Mouse (Mus musculus): ENCODE results near the gene F9. TPM values are rescaled to one million over a fixed set of nuclear protein-coding genes. Genes with fewer than 3 reads are reported as not detected.
"Not testable (repeated sequence)": the region's sequence is repeated elsewhere in the genome, so short reads cannot be mapped to it uniquely, and the experiment has no call there.

The F9 gene
- polyA plus RNA-seq (2014; fragmentation: Nextera tagmentation; extraction: Ambion mirVana) = 0.29 and 0.30 TPM in 2 replicates

DNA sequence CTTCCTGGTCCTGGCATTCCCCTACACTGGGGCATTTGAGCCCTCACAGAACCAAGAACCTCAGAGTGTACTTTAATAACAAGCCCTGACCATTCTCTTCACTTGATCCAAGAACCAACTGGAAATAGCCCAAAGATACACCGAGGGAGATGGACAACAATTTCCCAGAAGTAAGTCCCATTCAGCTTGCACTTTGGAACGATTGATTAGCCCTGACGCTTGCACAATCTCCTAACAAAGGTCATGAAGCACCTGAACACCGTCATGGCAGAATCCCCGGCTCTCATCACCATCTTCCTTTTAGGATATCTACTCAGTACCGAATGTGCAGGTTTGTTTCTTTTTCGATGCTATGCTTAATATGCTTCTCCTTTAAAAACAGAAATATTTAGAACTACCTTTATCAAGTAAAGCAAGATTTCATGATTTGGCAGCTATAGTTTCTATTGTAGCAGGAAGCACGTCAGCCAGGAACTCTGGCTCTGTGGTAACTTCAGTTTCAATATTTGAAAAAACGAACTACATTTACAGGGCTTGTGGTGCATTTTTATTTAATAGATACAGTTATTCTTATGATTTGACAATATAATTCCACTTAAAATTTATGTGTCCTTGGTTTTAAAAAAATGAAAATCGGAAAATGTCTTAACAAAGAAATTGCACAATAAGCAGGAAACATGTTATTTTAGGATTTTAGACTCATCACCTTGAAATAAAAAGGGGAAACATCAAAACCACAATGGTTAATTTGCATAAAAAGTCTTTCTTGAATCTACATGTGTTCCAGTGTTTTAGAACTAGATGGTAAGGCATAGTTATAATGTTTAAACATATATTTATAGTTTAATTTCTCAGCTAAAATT lies at the start of gene F9:
Gene F9 (plus strand): TSS at position 244 of the 863 bp plus-strand sequence.
- Histone ChIP-seq H3K9me3 (ENCODE audit: control insufficient read depth, low read length) (no peaks in the 10 kb centered on the region), H3K36me3 (ENCODE audit: control insufficient read depth, insufficient read depth, low read length) (no peaks in the 10 kb centered on the region), H3K4me1 (replicated peaks; ENCODE audit: control insufficient read depth, insufficient read depth, low read length) (no peaks in the 10 kb centered on the region), H3K27ac (ENCODE audit: low read depth, low read length) (no peak within 1 kb of the TSS), H3K4me3 (ENCODE audit: low read depth, low read length) (no peak within 1 kb of the TSS), H3K4me2 (no peak within 1 kb of the TSS), H3K27me3 (replicated peaks; ENCODE audit: control insufficient read depth, insufficient read depth, low read length) (no peaks in the 10 kb centered on the region), H3K9ac (ENCODE audit: low read depth, low read length) (no peak within 1 kb of the TSS)
- 71% methylated on average over 10 of the region's 10 CpGs for WGBS
- no peak for DNase-seq (ENCODE audit: low spot score)
- ATAC-seq (replicated peaks; ENCODE audit: low FRiP score) = no peak

DNA sequence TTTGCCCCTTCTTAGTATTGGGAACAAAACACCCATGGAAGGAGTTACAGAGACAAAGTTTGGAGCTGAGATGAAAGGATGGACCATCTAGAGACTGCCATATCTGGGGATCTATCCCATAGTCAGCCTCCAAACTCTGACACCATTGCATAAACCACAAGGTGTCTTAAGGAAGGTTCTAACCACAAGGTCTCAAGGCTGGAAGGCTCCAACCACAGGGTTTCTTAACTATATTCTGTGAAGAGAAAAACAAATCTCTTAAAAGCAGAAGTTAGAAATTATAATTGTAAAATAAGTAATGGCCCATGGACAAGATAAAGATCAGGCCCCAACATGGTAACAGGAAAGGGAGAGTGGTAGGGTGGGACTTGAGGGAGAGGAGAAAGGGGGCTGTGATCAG lies 29.5 kb upstream of the F9 start:
- not testable (repeated sequence) for ATAC-seq (replicated peaks; ENCODE audit: low FRiP score); H3K4me2 ChIP-seq; H3K4me1 ChIP-seq (replicated peaks; ENCODE audit: control insufficient read depth, insufficient read depth, low read length); H3K36me3 ChIP-seq (ENCODE audit: control insufficient read depth, insufficient read depth, low read length); H3K4me3 ChIP-seq (ENCODE audit: low read depth, low read length); DNase-seq (ENCODE audit: low spot score); H3K27me3 ChIP-seq (replicated peaks; ENCODE audit: control insufficient read depth, insufficient read depth, low read length); H3K27ac ChIP-seq (ENCODE audit: low read depth, low read length); H3K9ac ChIP-seq (ENCODE audit: low read depth, low read length); H3K9me3 ChIP-seq (ENCODE audit: control insufficient read depth, low read length)

DNA sequence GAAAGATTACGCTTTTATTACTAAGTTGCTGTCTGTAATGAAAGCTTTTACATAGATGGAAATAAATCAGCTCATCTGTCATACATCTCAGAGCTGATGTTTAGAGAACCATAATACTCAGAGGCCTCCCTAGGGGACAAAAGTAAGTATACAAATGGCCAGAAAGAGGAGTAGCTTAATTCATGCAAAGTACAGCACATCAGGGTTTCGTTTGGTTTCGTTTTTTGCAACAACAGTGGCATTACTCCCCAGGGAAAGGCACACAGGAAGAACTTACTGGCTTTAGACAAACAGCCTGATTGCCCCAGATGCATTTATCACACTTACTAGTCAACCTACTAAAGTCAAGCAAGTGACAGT lies 800 bp downstream of the F9 start:
- Histone ChIP-seq H3K9me3 (ENCODE audit: control insufficient read depth, low read length) (no peaks in the 10 kb centered on the region), H3K4me3 (ENCODE audit: low read depth, low read length) (no peak overlapping the region), H3K4me2 (no peak overlapping the region), H3K9ac (ENCODE audit: low read depth, low read length) (no peak overlapping the region), H3K36me3 (ENCODE audit: control insufficient read depth, insufficient read depth, low read length) (no peaks in the 10 kb centered on the region), H3K4me1 (replicated peaks; ENCODE audit: control insufficient read depth, insufficient read depth, low read length) (no peaks in the 10 kb centered on the region), H3K27ac (ENCODE audit: low read depth, low read length) (no peak overlapping the region), H3K27me3 (replicated peaks; ENCODE audit: control insufficient read depth, insufficient read depth, low read length) (no peaks in the 10 kb centered on the region)
- WGBS = 55% methylated on average over 3 of the region's 3 CpGs
- DNase-seq (ENCODE audit: low spot score) = no peak
- no peak for ATAC-seq (replicated peaks; ENCODE audit: low FRiP score)

DNA sequence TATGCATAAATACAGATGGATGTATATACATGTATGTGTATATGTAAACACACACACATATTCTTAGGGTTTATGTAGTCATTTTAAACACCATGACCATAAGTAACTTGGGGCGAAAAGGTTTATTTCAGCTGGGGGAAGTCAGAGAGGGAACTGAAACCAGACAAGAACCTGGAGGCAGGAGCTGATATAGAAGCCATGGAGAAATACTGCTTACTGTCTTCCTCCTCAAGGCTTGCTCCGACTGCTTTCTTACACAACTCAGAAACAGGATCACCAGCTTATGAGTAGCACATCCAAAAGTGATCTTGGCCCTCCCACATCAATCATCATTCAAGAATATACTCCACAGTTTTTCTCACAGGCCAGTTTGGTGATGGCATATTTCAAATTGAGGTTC lies 2.2 kb downstream of the F9 start:
- Histone ChIP-seq H3K4me3 (ENCODE audit: low read depth, low read length) (no peak overlapping the region), H3K27ac (ENCODE audit: low read depth, low read length) (no peak overlapping the region), H3K4me2 (no peak overlapping the region), H3K9ac (ENCODE audit: low read depth, low read length) (no peak overlapping the region), H3K4me1 (replicated peaks; ENCODE audit: control insufficient read depth, insufficient read depth, low read length) (no peaks in the 10 kb centered on the region), H3K27me3 (replicated peaks; ENCODE audit: control insufficient read depth, insufficient read depth, low read length) (no peaks in the 10 kb centered on the region), H3K36me3 (ENCODE audit: control insufficient read depth, insufficient read depth, low read length) (no peaks in the 10 kb centered on the region), H3K9me3 (ENCODE audit: control insufficient read depth, low read length) (no peaks in the 10 kb centered on the region)
- ATAC-seq (replicated peaks; ENCODE audit: low FRiP score) = no peak
- no peak for DNase-seq (ENCODE audit: low spot score)
- 71% methylated on average over 2 of the region's 2 CpGs for WGBS

DNA sequence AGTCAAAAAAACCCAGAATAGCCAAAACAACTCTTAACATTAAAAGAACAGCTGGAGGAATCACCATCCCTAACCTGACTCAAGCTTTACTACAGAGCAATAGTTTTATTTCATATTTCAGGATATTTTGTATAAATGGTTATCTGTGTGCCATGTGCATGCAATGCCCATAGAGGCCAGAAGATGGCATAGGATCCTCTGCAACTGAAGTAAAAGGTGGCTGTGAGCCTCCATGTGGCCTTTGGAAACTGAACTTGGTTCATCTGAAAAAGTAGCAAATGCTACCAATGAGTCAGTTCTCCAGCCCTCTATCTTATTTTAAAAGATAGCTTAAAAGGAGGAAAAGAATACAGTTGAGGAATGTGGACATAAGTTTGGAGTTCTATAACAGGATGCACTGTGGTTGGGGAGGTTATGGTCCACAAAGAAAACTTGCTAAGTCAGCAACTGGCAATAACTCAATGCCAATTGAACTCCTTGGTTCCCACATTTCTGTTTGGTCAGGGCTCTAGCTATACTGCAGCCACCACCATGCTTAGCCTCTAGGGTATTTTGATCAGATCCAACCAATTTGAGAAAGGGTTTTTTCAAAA lies 13.9 kb downstream of the F9 start:
- DNase-seq (ENCODE audit: low spot score) = no peak
- H3K36me3 ChIP-seq (ENCODE audit: control insufficient read depth, insufficient read depth, low read length) = no peaks in the 10 kb centered on the region

DNA sequence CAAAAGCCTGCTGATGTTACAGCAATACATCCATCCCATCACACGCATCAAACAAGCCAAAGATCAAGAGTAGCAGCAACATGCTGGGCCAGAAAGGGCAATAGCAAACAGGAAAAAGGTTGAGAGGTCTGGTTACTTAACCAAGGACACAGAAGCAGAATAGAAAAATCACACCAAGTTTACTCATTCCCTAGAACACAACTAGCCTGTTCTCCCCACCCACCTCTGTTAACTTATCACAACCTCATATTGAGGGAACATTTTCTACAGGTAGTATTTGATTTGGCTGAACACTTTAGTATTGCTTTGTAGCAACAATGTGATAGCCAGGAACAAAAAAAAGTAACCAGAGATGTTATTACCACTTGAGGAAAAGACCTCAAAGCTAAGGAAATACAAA lies 15.3 kb downstream of the F9 start:
- Histone ChIP-seq H3K4me3 (ENCODE audit: low read depth, low read length) (no peak overlapping the region), H3K27me3 (replicated peaks; ENCODE audit: control insufficient read depth, insufficient read depth, low read length) (no peaks in the 10 kb centered on the region), H3K4me2 (no peak overlapping the region), H3K4me1 (replicated peaks; ENCODE audit: control insufficient read depth, insufficient read depth, low read length) (no peaks in the 10 kb centered on the region), H3K27ac (ENCODE audit: low read depth, low read length) (no peak overlapping the region), H3K9me3 (ENCODE audit: control insufficient read depth, low read length) (no peaks in the 10 kb centered on the region), H3K36me3 (ENCODE audit: control insufficient read depth, insufficient read depth, low read length) (no peaks in the 10 kb centered on the region), H3K9ac (ENCODE audit: low read depth, low read length) (no peak overlapping the region)
- DNase-seq (ENCODE audit: low spot score) (no peak), ATAC-seq (replicated peaks; ENCODE audit: low FRiP score) (no peak)
- WGBS = 79% methylated on average over 1 of the region's 1 CpGs

More for the DNA sequence above, 13.9 kb downstream of the F9 start:
- Histone ChIP-seq H3K4me3 (ENCODE audit: low read depth, low read length) (no peak overlapping the region), H3K4me1 (replicated peaks; ENCODE audit: control insufficient read depth, insufficient read depth, low read length) (no peaks in the 10 kb centered on the region), H3K9ac (ENCODE audit: low read depth, low read length) (no peak overlapping the region), H3K27me3 (replicated peaks; ENCODE audit: control insufficient read depth, insufficient read depth, low read length) (no peaks in the 10 kb centered on the region), H3K9me3 (ENCODE audit: control insufficient read depth, low read length) (no peaks in the 10 kb centered on the region), H3K4me2 (no peak overlapping the region), H3K27ac (ENCODE audit: low read depth, low read length) (no peak overlapping the region)
- no peak for ATAC-seq (replicated peaks; ENCODE audit: low FRiP score)

DNA sequence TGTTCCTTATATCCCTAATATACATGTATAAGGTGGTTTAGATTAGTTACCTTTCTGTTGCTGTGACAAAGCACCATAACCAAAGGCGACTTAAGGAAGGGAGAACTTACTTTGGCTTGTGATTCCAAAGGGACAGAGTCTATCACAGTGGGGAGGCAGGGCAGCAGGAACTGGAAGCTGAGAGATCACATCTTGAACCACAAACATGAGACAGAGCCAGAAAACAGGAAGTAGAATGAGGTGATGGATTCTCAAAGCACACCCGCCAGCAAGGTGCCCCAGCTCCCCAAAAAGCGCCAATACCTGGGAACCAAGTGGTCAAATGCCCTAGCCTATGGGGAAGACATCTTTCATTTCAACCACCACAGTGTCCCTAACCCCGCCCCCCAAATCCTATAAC lies 21.7 kb downstream of the F9 start:
- Histone ChIP-seq H3K27me3 (replicated peaks; ENCODE audit: control insufficient read depth, insufficient read depth, low read length) (no peaks in the 10 kb centered on the region), H3K27ac (ENCODE audit: low read depth, low read length) (no peak overlapping the region), H3K9me3 (ENCODE audit: control insufficient read depth, low read length) (no peaks in the 10 kb centered on the region), H3K4me3 (ENCODE audit: low read depth, low read length) (no peak overlapping the region), H3K4me1 (replicated peaks; ENCODE audit: control insufficient read depth, insufficient read depth, low read length) (no peaks in the 10 kb centered on the region), H3K36me3 (ENCODE audit: control insufficient read depth, insufficient read depth, low read length) (no peaks in the 10 kb centered on the region), H3K9ac (ENCODE audit: low read depth, low read length) (no peak overlapping the region), H3K4me2 (no peak overlapping the region)
- 68% methylated on average over 4 of the region's 4 CpGs for WGBS
- ATAC-seq (replicated peaks; ENCODE audit: low FRiP score) (no peak), DNase-seq (ENCODE audit: low spot score) (no peak)

DNA sequence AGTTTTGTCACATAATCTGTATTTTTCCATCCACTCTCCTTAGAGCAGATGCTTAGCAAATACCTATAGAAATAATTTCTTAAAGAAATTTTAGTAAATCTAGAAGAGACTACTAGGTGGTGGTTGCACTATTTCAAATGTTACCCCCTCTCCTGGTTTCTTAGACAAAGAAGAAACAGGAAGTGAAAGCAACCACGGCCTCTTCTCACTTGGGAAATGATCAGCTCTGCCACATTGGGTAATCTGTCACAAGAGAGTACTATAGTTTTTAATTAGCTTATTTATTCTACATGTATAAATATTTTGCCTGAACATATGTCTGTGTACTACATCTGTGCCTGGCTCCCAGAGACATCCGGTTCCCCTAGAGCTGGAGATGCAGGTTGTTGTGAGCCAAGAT lies 22.3 kb downstream of the F9 start:
- Histone ChIP-seq H3K27ac (ENCODE audit: low read depth, low read length) (no peak overlapping the region), H3K27me3 (replicated peaks; ENCODE audit: control insufficient read depth, insufficient read depth, low read length) (no peaks in the 10 kb centered on the region), H3K4me3 (ENCODE audit: low read depth, low read length) (no peak overlapping the region), H3K9me3 (ENCODE audit: control insufficient read depth, low read length) (no peaks in the 10 kb centered on the region), H3K9ac (ENCODE audit: low read depth, low read length) (no peak overlapping the region), H3K36me3 (ENCODE audit: control insufficient read depth, insufficient read depth, low read length) (no peaks in the 10 kb centered on the region), H3K4me1 (replicated peaks; ENCODE audit: control insufficient read depth, insufficient read depth, low read length) (no peaks in the 10 kb centered on the region), H3K4me2 (no peak overlapping the region)
- no peak for DNase-seq (ENCODE audit: low spot score)
- whole genome bisulfite sequencing = 74% methylated on average over 2 of the region's 2 CpGs
- ATAC-seq (replicated peaks; ENCODE audit: low FRiP score) = no peak

DNA sequence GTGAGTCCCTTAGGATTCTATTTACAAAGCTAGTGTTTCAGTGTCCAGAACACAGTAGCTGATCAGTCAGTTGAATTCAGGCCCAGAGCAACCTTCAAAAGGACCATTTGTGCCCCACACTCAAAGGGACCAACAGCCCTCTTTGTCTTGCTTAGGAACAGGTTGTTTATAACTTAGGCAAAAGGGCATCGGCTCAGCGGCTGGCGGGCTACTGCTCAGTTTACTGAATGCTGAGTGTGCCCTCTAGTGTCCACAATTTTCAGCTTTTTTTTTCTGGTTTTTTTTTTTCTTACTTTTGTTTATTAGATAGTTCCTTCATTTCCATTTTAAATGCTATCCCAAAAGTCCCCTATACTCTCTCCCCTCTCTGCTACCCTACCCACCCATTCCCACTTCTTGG lies 27.4 kb downstream of the F9 start:
- Histone ChIP-seq H3K27me3 (replicated peaks; ENCODE audit: control insufficient read depth, insufficient read depth, low read length) (no peaks in the 10 kb centered on the region), H3K4me3 (ENCODE audit: low read depth, low read length) (no peak overlapping the region), H3K27ac (ENCODE audit: low read depth, low read length) (no peak overlapping the region), H3K36me3 (ENCODE audit: control insufficient read depth, insufficient read depth, low read length) (no peaks in the 10 kb centered on the region), H3K9me3 (ENCODE audit: control insufficient read depth, low read length) (no peaks in the 10 kb centered on the region), H3K4me2 (no peak overlapping the region), H3K9ac (ENCODE audit: low read depth, low read length) (no peak overlapping the region), H3K4me1 (replicated peaks; ENCODE audit: control insufficient read depth, insufficient read depth, low read length) (no peaks in the 10 kb centered on the region)
- 12% methylated on average over 3 of the region's 3 CpGs for WGBS
- ATAC-seq (replicated peaks; ENCODE audit: low FRiP score) = no peak
- DNase-seq (ENCODE audit: low spot score) = no peak

Measured in liver, embryonic 11.5 days (tissue).